Mouse (Mus musculus): ENCODE measurements at regions not wholly inside any gene's neighbourhood (a gene's known extent, or its start where the extent isn't known, plus 50 kb on each side); places are given as distances from the start of the nearest gene placed in this dataset.

- Histone ChIP-seq H3K4me2 (ENCODE audit: low read depth, low read length) (no peak overlapping the region), H3K9me3 (ENCODE audit: control insufficient read depth, low read length) (no peaks in the 10 kb centered on the region), H3K27me3 (ENCODE audit: control insufficient read depth, insufficient read depth, low read length) (no peaks in the 10 kb centered on the region), H3K4me1 (ENCODE audit: control insufficient read depth, insufficient read depth, low read length) (no peaks in the 10 kb centered on the region), H3K36me3 (ENCODE audit: control insufficient read depth, insufficient read depth, low read length) (no peaks in the 10 kb centered on the region), H3K9ac (replicated peaks; ENCODE audit: low read depth, low read length) (no peak overlapping the region), H3K27ac (ENCODE audit: low read depth, low read length) (no peak overlapping the region), H3K4me3 (ENCODE audit: low read depth, low read length) (no peak overlapping the region)
- ATAC-seq (ENCODE audit: low read depth): no peak
- 81% methylated on average over 3 of the region's 3 CpGs for WGBS
Observed at GRCm38 (mm10) chr9:79233081-79233480, 485.6 kb downstream of the Col12a1 start.

GRCm38 (mm10) chr9:79233751-79234150, 484.9 kb downstream of the Col12a1 start:
- no peak overlapping the region for H3K9ac ChIP-seq (replicated peaks; ENCODE audit: low read depth, low read length)
- ATAC-seq (ENCODE audit: low read depth): no peak
- H3K4me3 ChIP-seq (ENCODE audit: low read depth, low read length): no peak overlapping the region
- no peaks in the 10 kb centered on the region for H3K36me3 ChIP-seq (ENCODE audit: control insufficient read depth, insufficient read depth, low read length)
- no peaks in the 10 kb centered on the region for H3K27me3 ChIP-seq (ENCODE audit: control insufficient read depth, insufficient read depth, low read length)
- H3K4me1 ChIP-seq (ENCODE audit: control insufficient read depth, insufficient read depth, low read length): no peaks in the 10 kb centered on the region
- 94% methylated on average over 1 of the region's 1 CpGs for WGBS
- H3K9me3 ChIP-seq (ENCODE audit: control insufficient read depth, low read length): no peaks in the 10 kb centered on the region
- no peak overlapping the region for H3K27ac ChIP-seq (ENCODE audit: low read depth, low read length)
- no peak overlapping the region for H3K4me2 ChIP-seq (ENCODE audit: low read depth, low read length)

- 88% methylated on average over 13 of the region's 13 CpGs for WGBS
- no peaks in the 10 kb centered on the region for H3K36me3 ChIP-seq (ENCODE audit: control insufficient read depth, insufficient read depth, low read length)
Observed at GRCm38 (mm10) chr9:79269646-79270213, 448.9 kb downstream of the Col12a1 start.

GRCm38 (mm10) chr9:79270256-79270655, 448.4 kb downstream of the Col12a1 start:
- no peak for ATAC-seq (ENCODE audit: low read depth)

More at GRCm38 (mm10) chr9:79269646-79270213, 448.9 kb downstream of the Col12a1 start:
- H3K9me3 ChIP-seq (ENCODE audit: control insufficient read depth, low read length): no peaks in the 10 kb centered on the region
- H3K27ac ChIP-seq (ENCODE audit: low read depth, low read length): no peak overlapping the region
- H3K4me2 ChIP-seq (ENCODE audit: low read depth, low read length): no peak overlapping the region
- H3K4me3 ChIP-seq (ENCODE audit: low read depth, low read length): no peak overlapping the region
- H3K27me3 ChIP-seq (ENCODE audit: control insufficient read depth, insufficient read depth, low read length): no peaks in the 10 kb centered on the region
- no peak for ATAC-seq (ENCODE audit: low read depth)
- H3K9ac ChIP-seq (replicated peaks; ENCODE audit: low read depth, low read length): no peak overlapping the region
- no peaks in the 10 kb centered on the region for H3K4me1 ChIP-seq (ENCODE audit: control insufficient read depth, insufficient read depth, low read length)

GRCm38 (mm10) chr9:79287849-79288248, 430.8 kb downstream of the Col12a1 start:
- Histone ChIP-seq H3K4me3 (ENCODE audit: low read depth, low read length) (no peak overlapping the region), H3K27me3 (ENCODE audit: control insufficient read depth, insufficient read depth, low read length) (no peaks in the 10 kb centered on the region), H3K9ac (replicated peaks; ENCODE audit: low read depth, low read length) (no peak overlapping the region), H3K4me2 (ENCODE audit: low read depth, low read length) (no peak overlapping the region), H3K36me3 (ENCODE audit: control insufficient read depth, insufficient read depth, low read length) (no peaks in the 10 kb centered on the region), H3K9me3 (ENCODE audit: control insufficient read depth, low read length) (no peaks in the 10 kb centered on the region), H3K4me1 (ENCODE audit: control insufficient read depth, insufficient read depth, low read length) (no peaks in the 10 kb centered on the region), H3K27ac (ENCODE audit: low read depth, low read length) (no peak overlapping the region)
- ATAC-seq (ENCODE audit: low read depth): no peak
- WGBS: 88% methylated on average over 3 of the region's 3 CpGs

More at GRCm38 (mm10) chr9:79270256-79270655, 448.4 kb downstream of the Col12a1 start:
- Histone ChIP-seq H3K27ac (ENCODE audit: low read depth, low read length) (no peak overlapping the region), H3K4me1 (ENCODE audit: control insufficient read depth, insufficient read depth, low read length) (no peaks in the 10 kb centered on the region), H3K4me3 (ENCODE audit: low read depth, low read length) (no peak overlapping the region), H3K4me2 (ENCODE audit: low read depth, low read length) (no peak overlapping the region), H3K36me3 (ENCODE audit: control insufficient read depth, insufficient read depth, low read length) (no peaks in the 10 kb centered on the region), H3K9me3 (ENCODE audit: control insufficient read depth, low read length) (no peaks in the 10 kb centered on the region), H3K9ac (replicated peaks; ENCODE audit: low read depth, low read length) (no peak overlapping the region), H3K27me3 (ENCODE audit: control insufficient read depth, insufficient read depth, low read length) (no peaks in the 10 kb centered on the region)
- WGBS: 82% methylated on average over 2 of the region's 2 CpGs

- no peak overlapping the region for H3K27ac ChIP-seq (ENCODE audit: low read depth, low read length)
- no peak overlapping the region for H3K9ac ChIP-seq (replicated peaks; ENCODE audit: low read depth, low read length)
- H3K4me3 ChIP-seq (ENCODE audit: low read depth, low read length): no peak overlapping the region
- no peak overlapping the region for H3K4me2 ChIP-seq (ENCODE audit: low read depth, low read length)
- WGBS: 81% methylated on average over 3 of the region's 3 CpGs
- H3K9me3 ChIP-seq (ENCODE audit: control insufficient read depth, low read length): no peaks in the 10 kb centered on the region
- ATAC-seq (ENCODE audit: low read depth): no peak
- no peaks in the 10 kb centered on the region for H3K27me3 ChIP-seq (ENCODE audit: control insufficient read depth, insufficient read depth, low read length)
- H3K36me3 ChIP-seq (ENCODE audit: control insufficient read depth, insufficient read depth, low read length): no peaks in the 10 kb centered on the region
- H3K4me1 ChIP-seq (ENCODE audit: control insufficient read depth, insufficient read depth, low read length): no peaks in the 10 kb centered on the region
Observed at GRCm38 (mm10) chr9:79295306-79295705, 423.3 kb downstream of the Col12a1 start.

- Histone ChIP-seq H3K9me3 (ENCODE audit: control insufficient read depth, low read length) (no peaks in the 10 kb centered on the region; the same call in 1 of the 2 replicates), H3K36me3 (ENCODE audit: control insufficient read depth, insufficient read depth, low read length) (no peaks in the 10 kb centered on the region), H3K4me1 (ENCODE audit: control insufficient read depth, insufficient read depth, low read length) (no peaks in the 10 kb centered on the region), H3K27me3 (ENCODE audit: control insufficient read depth, insufficient read depth, low read length) (no peaks in the 10 kb centered on the region), H3K9ac (replicated peaks; ENCODE audit: low read depth, low read length) (no peak overlapping the region), H3K4me2 (ENCODE audit: low read depth, low read length) (no peak overlapping the region), H3K4me3 (ENCODE audit: low read depth, low read length) (no peak overlapping the region), H3K27ac (ENCODE audit: low read depth, low read length) (no peak overlapping the region)
- 87% methylated on average over 3 of the region's 3 CpGs for WGBS
- ATAC-seq (ENCODE audit: low read depth): no peak
Observed at GRCm38 (mm10) chr9:79301580-79301979, 417.1 kb downstream of the Col12a1 start.

- Histone ChIP-seq H3K4me2 (ENCODE audit: low read depth, low read length) (no peak overlapping the region), H3K9me3 (ENCODE audit: control insufficient read depth, low read length) (no peaks in the 10 kb centered on the region), H3K4me1 (ENCODE audit: control insufficient read depth, insufficient read depth, low read length) (no peaks in the 10 kb centered on the region), H3K4me3 (ENCODE audit: low read depth, low read length) (no peak overlapping the region), H3K27ac (ENCODE audit: low read depth, low read length) (no peak overlapping the region), H3K27me3 (ENCODE audit: control insufficient read depth, insufficient read depth, low read length) (no peaks in the 10 kb centered on the region), H3K36me3 (ENCODE audit: control insufficient read depth, insufficient read depth, low read length) (no peaks in the 10 kb centered on the region), H3K9ac (replicated peaks; ENCODE audit: low read depth, low read length) (no peak overlapping the region)
- ATAC-seq (ENCODE audit: low read depth): no peak
- 80% methylated on average over 3 of the region's 3 CpGs for WGBS
Observed at GRCm38 (mm10) chr9:79310591-79310990, 408.0 kb downstream of the Col12a1 start.

- Histone ChIP-seq H3K4me1 (ENCODE audit: control insufficient read depth, insufficient read depth, low read length) (no peaks in the 10 kb centered on the region), H3K4me2 (ENCODE audit: low read depth, low read length) (no peak overlapping the region), H3K27me3 (ENCODE audit: control insufficient read depth, insufficient read depth, low read length) (no peaks in the 10 kb centered on the region), H3K27ac (ENCODE audit: low read depth, low read length) (no peak overlapping the region), H3K9ac (replicated peaks; ENCODE audit: low read depth, low read length) (no peak overlapping the region), H3K36me3 (ENCODE audit: control insufficient read depth, insufficient read depth, low read length) (no peaks in the 10 kb centered on the region), H3K4me3 (ENCODE audit: low read depth, low read length) (no peak overlapping the region), H3K9me3 (ENCODE audit: control insufficient read depth, low read length) (no peaks in the 10 kb centered on the region)
- no peak for ATAC-seq (ENCODE audit: low read depth)
Observed at GRCm38 (mm10) chr9:79317411-79317810, 401.2 kb downstream of the Col12a1 start.
